Mouse (Mus musculus) embryonic fibroblast, embryonic 13.5 days (primary cell): ENCODE data around the gene Ccm2l. TPM values are rescaled to one million over a fixed set of nuclear protein-coding genes. Genes with fewer than 3 reads are reported as not detected.

Experiments used
- H3K27ac ChIP-seq: 2 replicates; pipeline ENCODE4 v1.5.1; 2012; ENCODE audit warnings: low read length, control low read depth, inconsistent platforms; ENCODE audit not compliant: insufficient read depth
- H3K4me1 ChIP-seq: 2 replicates; pipeline ENCODE4 v1.6.1; 2011; ENCODE audit warnings: low read length; ENCODE audit not compliant: control insufficient read depth, insufficient read depth
- H3K4me3 ChIP-seq: 2 replicates; pipeline ENCODE4 v1.5.1; 2011; ENCODE audit warnings: mild to moderate bottlenecking, control low read depth, low read length; ENCODE audit not compliant: insufficient read depth
- CTCF ChIP-seq: IDR thresholded peaks from 2 replicates; pipeline ENCODE4 v1.5.1; 2011; ENCODE audit warnings: mild to moderate bottlenecking, control low read depth, low read length, moderate library complexity, borderline replicate concordance; ENCODE audit not compliant: insufficient read depth
- POLR2A ChIP-seq: IDR thresholded peaks from 2 replicates; pipeline ENCODE4 v1.6.1; 2011; ENCODE audit warnings: low read depth, mild to moderate bottlenecking, control low read depth, low read length, moderate library complexity
- polyA plus RNA-seq: library from polyadenylated mRNA; stranded (reverse); fragments of >200 nt; gene quantifications from 2 replicates; pipeline ENCODE4 v1.2.4, GENCODE M21; 2011; ENCODE audit warnings: low read depth; ENCODE audit not compliant: missing spikeins, insufficient read length

The Ccm2l gene
- polyA plus RNA-seq, 1 experiment: not detected

GRCm38 (mm10) chr2:153071491-153072184 lies 5.9 kb downstream of the Ccm2l start:
- Histone ChIP-seq H3K27ac (no peak overlapping the region), H3K4me1 (no peaks in the 10 kb centered on the region), H3K4me3 (no peak overlapping the region)
- TF ChIP-seq CTCF: no peak
- TF ChIP-seq POLR2A: no peak

GRCm38 (mm10) chr2:153074651-153075050 lies 8.9 kb downstream of the Ccm2l start:
- no peak overlapping the region for H3K27ac ChIP-seq
- no peak overlapping the region for H3K4me3 ChIP-seq
- H3K4me1 ChIP-seq: no peaks in the 10 kb centered on the region
- TF ChIP-seq POLR2A (no peak), CTCF (no peak)

GRCm38 (mm10) chr2:153075961-153076360 lies 10.2 kb downstream of the Ccm2l start:
- TF ChIP-seq CTCF (no peak), POLR2A (no peak)
- H3K4me3 ChIP-seq: no peak overlapping the region
- H3K27ac ChIP-seq: no peak overlapping the region
- no peaks in the 10 kb centered on the region for H3K4me1 ChIP-seq

- Histone ChIP-seq H3K4me3 (no peak overlapping the region), H3K27ac (no peak overlapping the region), H3K4me1 (no peaks in the 10 kb centered on the region)
- TF ChIP-seq POLR2A (no peak), CTCF (peak; percentile 40; the same call in 1 of the 2 replicates)
Observed at GRCm38 (mm10) chr2:153080841-153081523, 15.2 kb downstream of the Ccm2l start.

DNA sequence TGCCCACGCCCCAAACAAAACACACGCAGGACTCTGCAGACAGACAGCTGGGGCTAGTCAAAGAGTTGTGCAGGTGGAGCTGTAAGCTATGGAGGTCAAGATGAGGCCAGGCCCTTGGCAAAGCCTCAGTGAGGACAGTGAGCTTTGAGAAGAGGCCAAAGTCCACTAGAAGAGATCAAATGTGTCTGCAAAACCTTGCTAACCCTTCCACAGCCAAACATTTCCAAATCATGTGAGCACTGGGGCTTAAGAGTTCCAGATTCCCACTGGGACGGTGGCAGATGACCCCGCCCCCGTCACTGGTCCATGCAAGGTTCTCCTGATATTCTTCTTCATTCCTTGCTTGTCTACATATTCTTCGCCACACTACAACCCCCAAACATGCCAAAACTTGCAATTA lies 16.1 kb downstream of the Ccm2l start:
- no peak overlapping the region for H3K4me3 ChIP-seq
- no peaks in the 10 kb centered on the region for H3K4me1 ChIP-seq
- TF ChIP-seq CTCF (no peak), POLR2A (no peak)
- no peak overlapping the region for H3K27ac ChIP-seq

DNA sequence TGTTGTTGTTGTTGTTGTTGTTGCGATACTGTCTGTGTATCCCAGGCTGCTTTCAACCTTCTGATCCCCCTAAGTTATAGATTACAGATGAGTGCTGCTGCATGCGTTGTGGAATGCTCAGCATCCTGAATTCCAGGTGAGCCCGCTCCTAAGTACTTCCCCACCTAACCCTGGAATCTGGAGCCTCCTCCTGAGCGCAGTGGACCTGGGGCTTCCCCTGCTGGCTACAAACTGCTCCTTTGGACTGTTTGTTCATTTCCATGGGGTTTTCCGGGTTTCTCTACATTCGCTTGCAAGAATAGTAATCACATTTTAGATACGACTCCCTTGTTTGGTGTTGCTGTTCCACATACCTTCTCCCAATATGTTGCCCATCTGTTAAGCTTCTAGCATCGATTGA lies 17.5 kb downstream of the Ccm2l start:
- Histone ChIP-seq H3K4me3 (no peak overlapping the region), H3K4me1 (no peaks in the 10 kb centered on the region), H3K27ac (no peak overlapping the region)
- TF ChIP-seq POLR2A (no peak), CTCF (no peak)

GRCm38 (mm10) chr2:153083824-153084223 lies 18.1 kb downstream of the Ccm2l start:
- H3K4me1 ChIP-seq: no peaks in the 10 kb centered on the region
- TF ChIP-seq CTCF (no peak), POLR2A (no peak)
- no peak overlapping the region for H3K4me3 ChIP-seq
- no peak overlapping the region for H3K27ac ChIP-seq

DNA sequence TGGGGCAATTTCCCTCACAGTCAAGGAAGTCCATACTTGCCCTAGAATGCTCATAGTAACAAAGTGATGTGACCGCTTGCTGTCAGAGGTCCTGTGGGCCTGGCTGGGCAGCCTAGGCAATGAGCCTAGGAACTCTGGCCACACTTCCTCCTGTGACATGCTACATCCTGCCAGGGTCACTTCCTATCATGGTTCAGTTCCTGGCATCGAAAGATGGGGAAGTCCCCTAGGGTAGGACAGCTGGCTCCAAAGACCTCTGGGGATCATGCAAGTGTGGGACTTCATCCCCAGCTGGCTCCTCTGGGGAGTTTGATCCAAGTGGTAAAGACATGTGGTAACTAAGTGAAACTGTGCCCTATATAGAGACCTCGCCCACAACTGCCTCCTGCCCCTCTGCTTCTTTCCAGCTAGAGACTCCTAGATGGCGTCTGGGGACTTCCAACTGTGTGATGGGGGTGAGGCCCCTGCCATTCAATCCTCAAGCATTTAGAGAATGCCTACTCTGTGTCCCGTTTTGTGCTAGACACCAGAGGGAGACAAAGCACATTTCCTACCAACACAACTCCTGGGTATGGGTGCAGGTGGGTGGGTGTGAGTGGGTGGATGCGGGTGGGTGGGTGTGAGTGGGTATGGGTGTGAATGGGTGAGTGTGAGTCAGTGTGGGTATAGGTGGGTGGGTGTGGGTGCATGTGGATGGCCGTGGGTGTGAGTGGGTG lies 18.7 kb downstream of the Ccm2l start:
- Histone ChIP-seq H3K4me3 (no peak overlapping the region), H3K4me1 (no peaks in the 10 kb centered on the region), H3K27ac (no peak overlapping the region)
- no peak for TF ChIP-seq CTCF
- TF ChIP-seq POLR2A: no peak

DNA sequence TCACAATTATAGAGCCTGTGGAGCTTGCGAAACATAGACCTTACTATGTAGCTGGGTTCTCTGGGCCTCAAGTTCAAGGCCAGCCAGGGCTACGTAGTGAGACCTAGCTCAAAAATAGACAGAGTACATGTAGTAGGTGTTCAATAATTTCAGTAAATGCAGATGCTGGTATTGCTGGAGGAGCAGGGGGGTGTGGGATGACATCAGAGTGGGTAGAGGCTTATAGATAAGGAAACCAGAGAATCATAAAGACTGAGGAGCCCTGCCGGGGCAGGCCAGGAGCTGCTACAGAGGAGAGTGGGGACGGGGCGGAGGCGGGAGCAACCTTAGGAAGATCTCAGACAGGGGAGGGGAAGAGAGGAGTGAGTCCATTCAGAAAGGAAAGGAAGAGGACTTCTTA lies 19.8 kb downstream of the Ccm2l start:
- Histone ChIP-seq H3K4me1 (no peaks in the 10 kb centered on the region), H3K27ac (no peak overlapping the region), H3K4me3 (no peak overlapping the region)
- TF ChIP-seq POLR2A (no peak), CTCF (no peak)

DNA sequence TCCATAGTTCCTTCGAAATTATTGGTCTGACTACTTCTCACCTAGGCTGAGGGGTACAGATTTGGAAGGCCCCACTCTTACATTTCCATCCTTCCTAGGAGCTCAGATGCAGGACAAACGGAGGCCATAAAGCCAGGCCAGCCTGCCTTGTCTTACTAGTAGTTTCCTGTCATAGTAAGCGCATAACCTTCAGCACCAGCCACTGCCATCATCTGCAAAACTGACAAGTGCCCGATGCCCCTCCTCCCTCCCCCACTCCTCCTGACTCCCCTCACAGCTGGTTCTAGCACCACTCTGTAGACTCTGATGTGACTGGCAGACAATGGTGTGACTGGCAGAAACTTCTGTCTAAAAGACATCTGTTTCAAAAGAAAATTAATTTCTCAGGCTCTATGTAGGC lies 20.4 kb downstream of the Ccm2l start:
- Histone ChIP-seq H3K4me3 (no peak overlapping the region), H3K27ac (no peak overlapping the region), H3K4me1 (no peaks in the 10 kb centered on the region)
- TF ChIP-seq POLR2A (no peak), CTCF (no peak)
